In the genomic region with DNA sequence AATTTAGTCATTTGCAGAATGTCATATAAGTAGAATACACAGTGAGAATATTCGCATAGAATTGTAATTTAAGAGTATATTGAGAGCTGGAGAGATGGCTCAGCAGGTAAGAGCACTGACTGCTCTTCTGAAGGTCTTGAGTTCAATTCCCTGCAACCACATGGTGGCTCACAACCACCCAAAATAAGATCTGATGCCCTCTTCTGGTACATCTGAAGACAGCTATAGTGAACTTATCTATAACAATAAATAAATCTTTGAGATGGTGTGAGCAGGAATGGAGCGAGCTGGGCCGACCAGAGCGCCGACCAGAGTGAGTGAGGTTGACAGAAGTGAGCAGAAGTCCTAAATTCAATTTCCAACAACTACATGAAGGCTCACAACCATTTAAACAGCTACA, we compare ENCODE assay signal across 24 mouse cellular contexts. TPM values are rescaled to one million over a fixed set of nuclear protein-coding genes. Genes with fewer than 3 reads are reported as not detected.
DNase-seq lines count a peak whose midpoint lies in the region; ATAC-seq and TF ChIP-seq lines count a peak whose summit lies in the region.
"Had no signal": no experiment of that assay in that cellular context is flagged by ENCODE, and none has a peak within 500 bp of the region (broad histone marks: within the 10 kb centered on the region; RNA-seq: fewer than 3 reads in every experiment).

No protein-coding gene starts in this region.

- no peak overlapping the region for H3K9ac ChIP-seq in kidney, postnatal 0 days (ENCODE audit: low read depth, low read length)
- no peak overlapping the region for H3K9ac ChIP-seq in liver, postnatal 0 days (replicated peaks)
- no peak overlapping the region for H3K9ac ChIP-seq in liver, embryonic 11.5 days (ENCODE audit: low read depth, low read length)
- no peak overlapping the region for H3K9ac ChIP-seq in CH12.LX (ENCODE audit: insufficient read depth, low read depth)
- H3K9ac ChIP-seq: embryonic facial prominence, embryonic 12.5 days; forebrain, embryonic 13.5 days; forebrain, embryonic 15.5 days; forebrain, postnatal 0 days had no signal

- CTCF ChIA-PET in Patski (lab: Charles Lee) = interaction anchor here (1.2 to 1.6 kb wide), 3 partner anchors 17 to 101 kb away, joined by 3 to 5 read pairs (median 3); no protein-coding TSS in a partner anchor

- TF ChIP-seq RAD21 in CH12.LX (IDR thresholded peaks at IDR 0.05; ENCODE audit: low read depth, low read length) = no peak

- peak; percentile 16; the same call in 1 of the 2 replicates for TF ChIP-seq CTCF in kidney, postnatal 0 days (IDR thresholded peaks at IDR 0.05; ENCODE audit: low read depth)
- no peak for TF ChIP-seq CTCF in kidney, adult 2 months (conservative IDR thresholded peaks at IDR 0.05; ENCODE audit: insufficient read depth, insufficient read length, low read depth, low read length)
- TF ChIP-seq CTCF in liver, postnatal 0 days (IDR thresholded peaks at IDR 0.05; ENCODE audit: low read depth) = peak; percentile 20; the same call in 1 of the 2 replicates
- TF ChIP-seq CTCF in CH12.LX (conservative IDR thresholded peaks at IDR 0.05 in 1 of 2, IDR thresholded peaks at IDR 0.05 in 1 of 2; ENCODE audit: low read depth in 2 of 2, low read length in 2 of 2) (peak in 1 of 2 experiments; percentile 34; a peak in 2 of 4 replicates), Patski (IDR thresholded peaks at IDR 0.05) (peak; percentile 25)

- no peaks in the 10 kb centered on the region for H3K79me2 ChIP-seq in CH12.LX (replicated peaks; ENCODE audit: control insufficient read depth, extremely low read depth, insufficient read depth, poor library complexity, severe bottlenecking)

- POLR2A ChIA-PET in Patski (lab: Charles Lee) = no interaction called here

- in situ Hi-C loops in CH12.LX (cut with MboI; ENCODE audit: low pct_ligation_motif_present, low pct_unique_long_range_greater_than_20kb, low sequenced_read_pairs) (no loop called here), Patski (cut with MboI; ENCODE audit: low pct_unique_long_range_greater_than_20kb) (no loop called here)

- DNase-seq in kidney, postnatal 0 days (ENCODE audit: low spot score) = no peak
- no peak for DNase-seq in kidney, adult 2 months
- no peak for DNase-seq in liver, postnatal 0 days
- DNase-seq in liver, embryonic 11.5 days (ENCODE audit: low spot score) = no peak
- no peak for DNase-seq in CH12.LX (ENCODE audit: extremely low read depth)
- no peak for DNase-seq in Patski (ENCODE audit: low read depth, low spot score)
- no peak for DNase-seq in left cerebral cortex, adult 18-20 months (ENCODE audit: low spot score in 2 of 2)
- DNase-seq in cerebellum, postnatal 4 days (ENCODE audit: low spot score in 2 of 2) = no peak
- DNase-seq: adrenal gland, adult 2 months; adrenal gland, postnatal 10 days; adrenal gland, postnatal 25 days; B cell, adult 2 months; cerebellum, adult 11 months; cerebellum, adult 18-20 months; cerebellum, adult 8-10 months; cerebellum, adult 9-11 months; cerebellum, postnatal 14 days; cerebellum, postnatal 36 days; forebrain, postnatal 0 days had no signal

- dilution Hi-C loops in CH12.LX (cut with MboI; ENCODE audit: extremely low pct_ligation_motif_present, extremely low pct_unique_long_range_greater_than_20kb, low sequenced_read_pairs) = no loop called here

- no peaks in the 10 kb centered on the region for H3K4me1 ChIP-seq in kidney, postnatal 0 days (replicated peaks; ENCODE audit: insufficient read depth, low read length)
- H3K4me1 ChIP-seq in kidney, adult 2 months (ENCODE audit: control insufficient read depth, insufficient read depth, low read length) = peaks cover 11% of the 10 kb centered on the region; the same call in 1 of the 2 replicates
- peaks cover 17% of the 10 kb centered on the region for H3K4me1 ChIP-seq in liver, postnatal 0 days (ENCODE audit: insufficient read depth)
- H3K4me1 ChIP-seq in liver, embryonic 11.5 days (replicated peaks; ENCODE audit: control insufficient read depth, insufficient read depth, low read length) = peaks cover 7% of the 10 kb centered on the region
- H3K4me1 ChIP-seq in CH12.LX (ENCODE audit: control insufficient read depth in 1 of 2, insufficient read depth in 2 of 2) = peaks cover 0 to 24% of the 10 kb centered on the region in 2 experiments; a peak in 2 of 4 replicates

- WGBS in kidney, postnatal 0 days = 84% methylated on average over 5 of the region's 5 CpGs
- WGBS in kidney, adult 2 months = 90% methylated on average over 5 of the region's 5 CpGs
- 83% methylated on average over 5 of the region's 5 CpGs for WGBS in liver, postnatal 0 days (ENCODE audit: insufficient replicate concordance)
- WGBS in liver, embryonic 11.5 days = 82% methylated on average over 5 of the region's 5 CpGs

- 0 out of 2 replicates have a peak, but pooled peaks cover 9% of the 10 kb centered on the region for H3K27me3 ChIP-seq in kidney, postnatal 0 days (ENCODE audit: insufficient read depth, low read length)
- H3K27me3 ChIP-seq in kidney, adult 2 months (replicated peaks; ENCODE audit: control insufficient read depth, insufficient read depth, low read length) = no peaks in the 10 kb centered on the region; the same call in 1 of the 2 replicates
- H3K27me3 ChIP-seq in liver, postnatal 0 days (ENCODE audit: insufficient read depth, low read length) = peaks cover 12% of the 10 kb centered on the region
- H3K27me3 ChIP-seq in liver, embryonic 11.5 days (replicated peaks; ENCODE audit: control insufficient read depth, insufficient read depth, low read length) = peaks cover 13% of the 10 kb centered on the region
- H3K27me3 ChIP-seq in CH12.LX (replicated peaks) (peaks cover 1% of the 10 kb centered on the region), Patski (no peaks in the 10 kb centered on the region)
- H3K27me3 ChIP-seq: forebrain, embryonic 15.5 days had no signal

- H3K9me3 ChIP-seq in kidney, postnatal 0 days (replicated peaks; ENCODE audit: low read length) = no peaks in the 10 kb centered on the region
- no peaks in the 10 kb centered on the region for H3K9me3 ChIP-seq in liver, postnatal 0 days (ENCODE audit: low read length)
- no peaks in the 10 kb centered on the region for H3K9me3 ChIP-seq in liver, embryonic 11.5 days (ENCODE audit: control insufficient read depth, low read length)
- no peaks in the 10 kb centered on the region for H3K9me3 ChIP-seq in CH12.LX (replicated peaks; ENCODE audit: low read length)
- H3K9me3 ChIP-seq: embryonic facial prominence, embryonic 10.5 days; embryonic facial prominence, embryonic 12.5 days; forebrain, embryonic 13.5 days; forebrain, embryonic 15.5 days had no signal

- H3K4me3 ChIP-seq in kidney, postnatal 0 days (replicated peaks; ENCODE audit: low read depth, low read length) = no peak overlapping the region
- no peak overlapping the region for H3K4me3 ChIP-seq in kidney, adult 2 months (ENCODE audit: insufficient read depth, low read depth, low read length)
- H3K4me3 ChIP-seq in liver, postnatal 0 days (ENCODE audit: low read depth, low read length) = no peak overlapping the region
- H3K4me3 ChIP-seq in liver, embryonic 11.5 days (ENCODE audit: low read depth, low read length) = no peak overlapping the region
- H3K4me3 ChIP-seq in CH12.LX (replicated peaks in 1 of 3; ENCODE audit: low read depth in 2 of 3, low read length in 2 of 3, poor library complexity in 1 of 3) = no peak overlapping the region
- H3K4me3 ChIP-seq: embryonic facial prominence, embryonic 10.5 days; embryonic facial prominence, embryonic 12.5 days; forebrain, embryonic 13.5 days; forebrain, embryonic 15.5 days had no signal

- H3K36me3 ChIP-seq in kidney, postnatal 0 days (ENCODE audit: insufficient read depth, low read length) = no peaks in the 10 kb centered on the region
- no peaks in the 10 kb centered on the region for H3K36me3 ChIP-seq in kidney, adult 2 months (ENCODE audit: control insufficient read depth, insufficient read depth, low read length)
- no peaks in the 10 kb centered on the region for H3K36me3 ChIP-seq in liver, postnatal 0 days (replicated peaks; ENCODE audit: insufficient read depth, low read length)
- H3K36me3 ChIP-seq in liver, embryonic 11.5 days (ENCODE audit: control insufficient read depth, insufficient read depth, low read length) = no peaks in the 10 kb centered on the region
- no peaks in the 10 kb centered on the region for H3K36me3 ChIP-seq in CH12.LX (replicated peaks in 1 of 2; ENCODE audit: control insufficient read depth in 1 of 2, insufficient read depth in 1 of 2, low read length in 1 of 2)
- H3K36me3 ChIP-seq: embryonic facial prominence, embryonic 10.5 days; embryonic facial prominence, embryonic 12.5 days; forebrain, embryonic 15.5 days had no signal

- no peak for ATAC-seq in kidney, postnatal 0 days (replicated peaks; ENCODE audit: low FRiP score, low read depth)
- no peak for ATAC-seq in liver, postnatal 0 days
- ATAC-seq in liver, embryonic 11.5 days (replicated peaks; ENCODE audit: low FRiP score) = no peak
- ATAC-seq in Patski = no peak
- ATAC-seq: CD4-positive, CD25-positive, alpha-beta regulatory T cell, adult 4 months; forebrain, embryonic 13.5 days; forebrain, embryonic 15.5 days; forebrain, postnatal 0 days had no signal

- H3K4me2 ChIP-seq in kidney, postnatal 0 days (ENCODE audit: low read length) = no peak overlapping the region
- H3K4me2 ChIP-seq in liver, postnatal 0 days (ENCODE audit: low read depth, low read length) = no peak overlapping the region
- H3K4me2 ChIP-seq in liver, embryonic 11.5 days = no peak overlapping the region
- H3K4me2 ChIP-seq in CH12.LX (ENCODE audit: insufficient read depth, low read depth, poor library complexity, severe bottlenecking) = no peak overlapping the region
- H3K4me2 ChIP-seq: embryonic facial prominence, embryonic 12.5 days; forebrain, embryonic 13.5 days; forebrain, embryonic 15.5 days had no signal

- H3K27ac ChIP-seq in kidney, postnatal 0 days = no peak overlapping the region
- H3K27ac ChIP-seq in kidney, adult 2 months (ENCODE audit: insufficient read depth, low read depth, low read length) = no peak overlapping the region
- H3K27ac ChIP-seq in liver, postnatal 0 days (ENCODE audit: low read depth) = no peak overlapping the region
- no peak overlapping the region for H3K27ac ChIP-seq in liver, embryonic 11.5 days (ENCODE audit: low read depth, low read length)
- no peak overlapping the region for H3K27ac ChIP-seq in CH12.LX (ENCODE audit: insufficient read depth, low read depth)
- H3K27ac ChIP-seq: embryonic facial prominence, embryonic 10.5 days; embryonic facial prominence, embryonic 12.5 days; forebrain, embryonic 13.5 days; forebrain, embryonic 15.5 days had no signal

- no peak for TF ChIP-seq POLR2A in kidney, adult 2 months (IDR thresholded peaks at IDR 0.05; ENCODE audit: low read depth, low read length)
- TF ChIP-seq POLR2A in CH12.LX (IDR thresholded peaks at IDR 0.05; ENCODE audit: low read depth, low read length) = no peak

- TF ChIP-seq EP300 in liver, postnatal 0 days (IDR thresholded peaks at IDR 0.05; ENCODE audit: low read depth) = no peak
- TF ChIP-seq EP300 in CH12.LX (IDR thresholded peaks at IDR 0.05; ENCODE audit: low read length) = no peak

RNA-seq across cellular contexts. Expression of a gene that starts 4.6 kb away (rescaled TPM):
- 6.0 and 6.8 TPM in 2 replicates for polyA plus RNA-seq in kidney, postnatal 0 days (2015; fragmentation: Nextera tagmentation; extraction: Ambion mirVana)
- polyA plus RNA-seq in kidney, adult 2 months (2012; rRNA removed) = 16.1 and 17.5 TPM in 2 replicates
- 4.0 and 4.5 TPM in 2 replicates for polyA plus RNA-seq in liver, postnatal 0 days (2015; fragmentation: Nextera tagmentation; extraction: Ambion mirVana)
- polyA plus RNA-seq in liver, embryonic 11.5 days (2014; fragmentation: Nextera tagmentation; extraction: Ambion mirVana) = 16.6 and 20.2 TPM in 2 replicates
- 22.1 and 26.8 TPM in 2 replicates for total RNA-seq in CH12.LX (2012; rRNA removed)
- total RNA-seq in CH12.LX (2014; rRNA removed) = 7.9 and 10.2 TPM in 2 replicates
- 56.3 and 61.3 TPM in 2 replicates for polyA plus RNA-seq in CH12.LX (2012; ENCODE audit: insufficient read length, low read depth)
- polyA plus RNA-seq in Patski (2021) = 47.3 TPM
- total RNA-seq in left cerebral cortex, adult 18-20 months (2021) = 100 to 1,000 TPM; 108 to 119 TPM

RNA-seq across cellular contexts. Expression of a gene that starts 57.3 kb away (rescaled TPM):
- 9.8 and 10.1 TPM in 2 replicates for polyA plus RNA-seq in kidney, postnatal 0 days (2015; fragmentation: Nextera tagmentation; extraction: Ambion mirVana)
- 21.0 and 24.2 TPM in 2 replicates for polyA plus RNA-seq in kidney, adult 2 months (2012; rRNA removed)
- 3.9 and 4.2 TPM in 2 replicates for polyA plus RNA-seq in liver, postnatal 0 days (2015; fragmentation: Nextera tagmentation; extraction: Ambion mirVana)
- polyA plus RNA-seq in liver, embryonic 11.5 days (2014; fragmentation: Nextera tagmentation; extraction: Ambion mirVana) = 6.0 and 6.3 TPM in 2 replicates
- total RNA-seq in CH12.LX (2012; rRNA removed) (3.3 TPM in 2 replicates), CH12.LX (2014; rRNA removed) (2.6 and 2.8 TPM in 2 replicates)
- polyA plus RNA-seq in CH12.LX (2012; ENCODE audit: insufficient read length, low read depth) (3.2 and 3.9 TPM in 2 replicates), Patski (2021) (22.1 TPM)
- 10 to 100 TPM; 14.4 to 16.4 TPM for total RNA-seq in left cerebral cortex, adult 18-20 months (2021)
